Mouse (Mus musculus) bone marrow macrophage, adult 2 months (primary cell): Measurements from ENCODE around the gene Rbm47.

Source experiments
- CTCF ChIP-seq: IDR thresholded peaks from 2 replicates; pipeline ENCODE4 v1.5.1; 2012; ENCODE audit warnings: low read depth, mild to moderate bottlenecking, low read length, moderate library complexity
- POLR2A ChIP-seq: IDR thresholded peaks from 2 replicates; pipeline ENCODE4 v1.6.1; 2012; ENCODE audit warnings: mild to moderate bottlenecking, low read depth, low read length, borderline replicate concordance

- TF ChIP-seq CTCF (no peak), POLR2A (no peak)
These were observed 140.1 kb downstream of the Rbm47 start for GRCm38 (mm10) chr5:66032826-66033225.
